Comparison of ENCODE assay signal across 7 mouse cellular contexts in the genomic region with DNA sequence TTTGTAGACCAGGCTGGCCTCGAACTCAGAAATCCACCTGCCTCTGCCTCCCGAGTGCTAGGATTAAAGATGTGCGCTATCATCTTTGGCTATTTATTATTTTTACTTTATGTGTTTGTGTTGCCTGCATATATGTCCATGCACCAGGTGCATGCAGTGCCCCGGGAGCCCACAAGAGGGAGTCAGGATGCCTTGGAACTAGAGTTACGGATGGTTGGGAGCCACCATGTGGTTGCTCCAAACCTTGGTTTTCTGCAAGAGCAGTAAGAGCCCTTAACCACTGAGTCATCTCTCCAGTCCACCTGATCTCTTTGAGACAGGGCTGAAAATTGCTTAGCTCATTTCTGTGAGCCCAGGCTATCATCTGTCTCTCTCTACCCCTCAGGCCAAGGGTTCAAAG. TPM values are rescaled to one million over a fixed set of nuclear protein-coding genes. Genes with fewer than 3 reads are reported as not detected.
DNase-seq lines count a peak whose midpoint lies in the region; ATAC-seq and TF ChIP-seq lines count a peak whose summit lies in the region.

No protein-coding gene starts in this region.

- H3K4me3 ChIP-seq in cortical plate, adult 2 months (ENCODE audit: insufficient read depth, low read length), result no peak overlapping the region
- no peak overlapping the region for H3K4me3 ChIP-seq in kidney, adult 2 months (ENCODE audit: insufficient read depth, low read depth, low read length)
- H3K4me3 ChIP-seq in limb, embryonic 13.5 days, result no peak overlapping the region
- H3K4me3 ChIP-seq in midbrain, postnatal 0 days (ENCODE audit: low read depth, low read length), result no peak overlapping the region

- no peaks in the 10 kb centered on the region for H3K4me1 ChIP-seq in cortical plate, adult 2 months (ENCODE audit: control insufficient read depth, insufficient read depth, low read length)
- no peaks in the 10 kb centered on the region for H3K4me1 ChIP-seq in kidney, adult 2 months (ENCODE audit: control insufficient read depth, insufficient read depth, low read length)
- no peaks in the 10 kb centered on the region for H3K4me1 ChIP-seq in limb, embryonic 13.5 days
- no peaks in the 10 kb centered on the region for H3K4me1 ChIP-seq in midbrain, postnatal 0 days (ENCODE audit: insufficient read depth, low read length)

- TF ChIP-seq CTCF in cortical plate, adult 2 months (IDR thresholded peaks at IDR 0.05; ENCODE audit: extremely low read depth, insufficient read depth, low read length), result peak; percentile 98
- peak; percentile 99 for TF ChIP-seq CTCF in kidney, adult 2 months (conservative IDR thresholded peaks at IDR 0.05; ENCODE audit: insufficient read depth, insufficient read length, low read depth, low read length)
- TF ChIP-seq CTCF in midbrain, postnatal 0 days (IDR thresholded peaks at IDR 0.05), result peak; percentile 93

- DNase-seq in adrenal gland, adult 18-20 months (ENCODE audit: low spot score in 2 of 2), result peak; percentile 73 to 83
- peak; percentile 58 for DNase-seq in gastrocnemius, postnatal 25 days
- peak; percentile 89 for DNase-seq in kidney, adult 2 months
- DNase-seq in midbrain, postnatal 0 days (ENCODE audit: low spot score), result peak; percentile 89
- DNase-seq in spleen, postnatal 14 days (ENCODE audit: low spot score in 2 of 2), result peak; percentile 65 to 83

- H3K4me2 ChIP-seq in limb, embryonic 13.5 days (replicated peaks), result no peak overlapping the region
- H3K4me2 ChIP-seq in midbrain, postnatal 0 days (ENCODE audit: low read depth, low read length, poor library complexity, severe bottlenecking), result no peak overlapping the region

- no peak for TF ChIP-seq POLR2A in cortical plate, adult 2 months (IDR thresholded peaks at IDR 0.05; ENCODE audit: extremely low read depth, insufficient read depth, low read length)
- no peak for TF ChIP-seq POLR2A in kidney, adult 2 months (IDR thresholded peaks at IDR 0.05; ENCODE audit: low read depth, low read length)

- H3K27ac ChIP-seq in cortical plate, adult 2 months (ENCODE audit: insufficient read depth, low read length), result no peak overlapping the region
- H3K27ac ChIP-seq in kidney, adult 2 months (ENCODE audit: insufficient read depth, low read depth, low read length), result no peak overlapping the region
- no peak overlapping the region for H3K27ac ChIP-seq in limb, embryonic 13.5 days
- no peak overlapping the region for H3K27ac ChIP-seq in midbrain, postnatal 0 days (ENCODE audit: low read depth, low read length)

- peak; percentile 65; the same call in 1 of the 2 replicates for ATAC-seq in limb, embryonic 13.5 days (ENCODE audit: low FRiP score, low read depth)
- peak; percentile 62 for ATAC-seq in midbrain, postnatal 0 days (ENCODE audit: low FRiP score)

- H3K36me3 ChIP-seq in kidney, adult 2 months (ENCODE audit: control insufficient read depth, insufficient read depth, low read length), result no peaks in the 10 kb centered on the region
- H3K36me3 ChIP-seq in limb, embryonic 13.5 days, result no peaks in the 10 kb centered on the region
- no peaks in the 10 kb centered on the region for H3K36me3 ChIP-seq in midbrain, postnatal 0 days (ENCODE audit: insufficient read depth, low read length)

- H3K9me3 ChIP-seq in limb, embryonic 13.5 days, result no peaks in the 10 kb centered on the region
- H3K9me3 ChIP-seq in midbrain, postnatal 0 days (ENCODE audit: low read length), result no peaks in the 10 kb centered on the region

- no peak overlapping the region for H3K9ac ChIP-seq in limb, embryonic 13.5 days
- H3K9ac ChIP-seq in midbrain, postnatal 0 days (replicated peaks; ENCODE audit: low read length, poor library complexity, severe bottlenecking), result no peak overlapping the region

- 5% methylated on average over 5 of the region's 5 CpGs for WGBS in kidney, adult 2 months
- WGBS in limb, embryonic 13.5 days, result 3% methylated on average over 5 of the region's 5 CpGs
- WGBS in midbrain, postnatal 0 days, result 8% methylated on average over 5 of the region's 5 CpGs

- H3K27me3 ChIP-seq in kidney, adult 2 months (replicated peaks; ENCODE audit: control insufficient read depth, insufficient read depth, low read length), result no peaks in the 10 kb centered on the region
- no peaks in the 10 kb centered on the region for H3K27me3 ChIP-seq in limb, embryonic 13.5 days
- no peaks in the 10 kb centered on the region for H3K27me3 ChIP-seq in midbrain, postnatal 0 days (ENCODE audit: insufficient read depth, low read length)

RNA-seq across cellular contexts. Expression of gene Ggcx, which starts 7.0 kb away (rescaled TPM):
- 10 to 100 TPM; 48.6 to 59.5 TPM for total RNA-seq in adrenal gland, adult 18-20 months (2021)
- polyA plus RNA-seq in cortical plate, adult 2 months (2012; rRNA removed), result 17.7 and 22.5 TPM in 2 replicates
- total RNA-seq in gastrocnemius, postnatal 25 days (2021), result 10 to 100 TPM; 12.3 to 16.4 TPM
- 17.9 and 21.9 TPM in 2 replicates for polyA plus RNA-seq in kidney, adult 2 months (2012; rRNA removed)
- 43.5 and 47.8 TPM in 2 replicates for polyA plus RNA-seq in limb, embryonic 13.5 days (2015; fragmentation: Nextera tagmentation; extraction: Ambion mirVana)
- 18.8 and 19.0 TPM in 2 replicates for total RNA-seq in midbrain, postnatal 0 days (2014; rRNA removed)
- polyA plus RNA-seq in midbrain, postnatal 0 days (2015; fragmentation: Nextera tagmentation; extraction: Ambion mirVana), result 10.7 and 11.0 TPM in 2 replicates

RNA-seq across cellular contexts. Expression of gene Vamp8, which starts 16.6 kb away (rescaled TPM):
- total RNA-seq in adrenal gland, adult 18-20 months (2021), result 100 to 1,000 TPM; 111 to 140 TPM
- 30.6 and 31.7 TPM in 2 replicates for polyA plus RNA-seq in cortical plate, adult 2 months (2012; rRNA removed)
- 10 to 100 TPM; 44.2 to 49.7 TPM for total RNA-seq in gastrocnemius, postnatal 25 days (2021)
- 368 and 453 TPM in 2 replicates for polyA plus RNA-seq in kidney, adult 2 months (2012; rRNA removed)
- 143 and 146 TPM in 2 replicates for polyA plus RNA-seq in limb, embryonic 13.5 days (2015; fragmentation: Nextera tagmentation; extraction: Ambion mirVana)
- 6.0 and 11.6 TPM in 2 replicates for total RNA-seq in midbrain, postnatal 0 days (2014; rRNA removed)
- polyA plus RNA-seq in midbrain, postnatal 0 days (2015; fragmentation: Nextera tagmentation; extraction: Ambion mirVana), result 23.7 and 24.8 TPM in 2 replicates

RNA-seq across cellular contexts. Expression of gene Vamp5, which starts 26.9 kb away (rescaled TPM):
- 10 to 100 TPM; 22.9 to 25.5 TPM for total RNA-seq in adrenal gland, adult 18-20 months (2021)
- polyA plus RNA-seq in cortical plate, adult 2 months (2012; rRNA removed), result 10.7 and 11.0 TPM in 2 replicates
- total RNA-seq in gastrocnemius, postnatal 25 days (2021), result 10 to 100 TPM; 97.2 to 99.9 TPM
- polyA plus RNA-seq in kidney, adult 2 months (2012; rRNA removed), result 48.7 and 60.1 TPM in 2 replicates
- polyA plus RNA-seq in limb, embryonic 13.5 days (2015; fragmentation: Nextera tagmentation; extraction: Ambion mirVana), result 21.1 and 22.6 TPM in 2 replicates
- 6.5 and 19.3 TPM in 2 replicates for total RNA-seq in midbrain, postnatal 0 days (2014; rRNA removed)
- 14.4 and 14.5 TPM in 2 replicates for polyA plus RNA-seq in midbrain, postnatal 0 days (2015; fragmentation: Nextera tagmentation; extraction: Ambion mirVana)

RNA-seq across cellular contexts. Expression of gene Mat2a, which starts 32.2 kb away (rescaled TPM):
- total RNA-seq in adrenal gland, adult 18-20 months (2021), result 100 to 1,000 TPM; 291 to 320 TPM
- 172 and 180 TPM in 2 replicates for polyA plus RNA-seq in cortical plate, adult 2 months (2012; rRNA removed)
- total RNA-seq in gastrocnemius, postnatal 25 days (2021), result 100 to 1,000 TPM; 113 to 118 TPM
- 150 and 168 TPM in 2 replicates for polyA plus RNA-seq in kidney, adult 2 months (2012; rRNA removed)
- 426 and 435 TPM in 2 replicates for polyA plus RNA-seq in limb, embryonic 13.5 days (2015; fragmentation: Nextera tagmentation; extraction: Ambion mirVana)
- total RNA-seq in midbrain, postnatal 0 days (2014; rRNA removed), result 120 and 150 TPM in 2 replicates
- polyA plus RNA-seq in midbrain, postnatal 0 days (2015; fragmentation: Nextera tagmentation; extraction: Ambion mirVana), result 279 and 298 TPM in 2 replicates

RNA-seq across cellular contexts. Expression of gene Rnf181, which starts 40.4 kb away (rescaled TPM):
- total RNA-seq in adrenal gland, adult 18-20 months (2021), result 100 to 1,000 TPM; 187 to 460 TPM
- 73.6 and 83.5 TPM in 2 replicates for polyA plus RNA-seq in cortical plate, adult 2 months (2012; rRNA removed)
- 10 to 100 TPM; 23.8 to 28.8 TPM for total RNA-seq in gastrocnemius, postnatal 25 days (2021)
- 176 and 192 TPM in 2 replicates for polyA plus RNA-seq in kidney, adult 2 months (2012; rRNA removed)
- 90.9 and 94.0 TPM in 2 replicates for polyA plus RNA-seq in limb, embryonic 13.5 days (2015; fragmentation: Nextera tagmentation; extraction: Ambion mirVana)
- total RNA-seq in midbrain, postnatal 0 days (2014; rRNA removed), result 64.5 and 87.3 TPM in 2 replicates
- 120 and 131 TPM in 2 replicates for polyA plus RNA-seq in midbrain, postnatal 0 days (2015; fragmentation: Nextera tagmentation; extraction: Ambion mirVana)
